Mouse (Mus musculus) frontal cortex, postnatal 10 days (tissue): ENCODE measurements at regions not wholly inside any gene's neighbourhood (a gene's known extent, or its start where the extent isn't known, plus 50 kb on each side); places are given as distances from the start of the nearest gene placed in this dataset.

Source experiments
- DNase-seq, 2 experiments: peaks; one replicate each; pipeline ENCODE4 v3.0.0; 2022; ENCODE audit warnings: low spot score in 2 of 2, mixed read lengths in 1 of 2

DNA sequence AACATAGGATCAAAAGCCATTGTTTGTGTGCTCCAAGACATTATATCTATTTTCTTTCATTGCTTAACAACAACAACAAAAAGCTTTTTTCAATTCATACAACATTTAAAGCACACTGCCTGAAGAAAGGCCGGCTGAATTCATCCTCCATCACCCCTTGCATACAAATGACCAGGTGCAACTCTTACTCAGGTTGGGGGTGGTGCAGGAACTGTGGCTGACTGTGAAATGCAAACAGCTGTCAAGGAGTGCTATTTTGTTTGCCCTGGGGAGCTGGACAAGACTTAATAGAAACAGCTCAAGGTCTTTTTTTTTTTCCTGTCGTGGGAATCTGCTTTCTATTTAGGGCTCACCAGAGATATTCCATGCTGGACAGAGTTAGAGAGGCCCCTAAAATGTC is 406.6 kb upstream of the Cldn34d start:
- DNase-seq = peak; percentile 5

DNA sequence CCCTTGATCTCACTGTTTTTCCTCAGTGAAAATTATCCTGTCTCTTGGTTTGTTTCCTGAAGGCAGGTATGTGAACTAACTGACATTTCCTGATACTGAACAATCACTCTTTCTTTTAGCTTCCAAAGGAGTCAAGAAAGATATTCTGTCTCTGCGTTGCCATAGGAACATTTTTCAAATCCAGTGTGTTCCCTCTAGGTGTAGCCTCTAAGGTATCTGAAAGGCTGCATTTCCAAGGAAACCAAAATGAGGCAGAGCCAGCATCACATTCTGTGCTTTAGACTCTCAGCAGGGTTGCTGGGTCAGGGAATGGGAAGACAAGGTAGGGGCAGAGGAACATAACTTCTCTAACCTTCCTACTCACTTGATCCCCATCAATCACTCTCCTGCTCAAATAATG is 411.2 kb upstream of the Cldn34d start:
- DNase-seq = no peak

DNA sequence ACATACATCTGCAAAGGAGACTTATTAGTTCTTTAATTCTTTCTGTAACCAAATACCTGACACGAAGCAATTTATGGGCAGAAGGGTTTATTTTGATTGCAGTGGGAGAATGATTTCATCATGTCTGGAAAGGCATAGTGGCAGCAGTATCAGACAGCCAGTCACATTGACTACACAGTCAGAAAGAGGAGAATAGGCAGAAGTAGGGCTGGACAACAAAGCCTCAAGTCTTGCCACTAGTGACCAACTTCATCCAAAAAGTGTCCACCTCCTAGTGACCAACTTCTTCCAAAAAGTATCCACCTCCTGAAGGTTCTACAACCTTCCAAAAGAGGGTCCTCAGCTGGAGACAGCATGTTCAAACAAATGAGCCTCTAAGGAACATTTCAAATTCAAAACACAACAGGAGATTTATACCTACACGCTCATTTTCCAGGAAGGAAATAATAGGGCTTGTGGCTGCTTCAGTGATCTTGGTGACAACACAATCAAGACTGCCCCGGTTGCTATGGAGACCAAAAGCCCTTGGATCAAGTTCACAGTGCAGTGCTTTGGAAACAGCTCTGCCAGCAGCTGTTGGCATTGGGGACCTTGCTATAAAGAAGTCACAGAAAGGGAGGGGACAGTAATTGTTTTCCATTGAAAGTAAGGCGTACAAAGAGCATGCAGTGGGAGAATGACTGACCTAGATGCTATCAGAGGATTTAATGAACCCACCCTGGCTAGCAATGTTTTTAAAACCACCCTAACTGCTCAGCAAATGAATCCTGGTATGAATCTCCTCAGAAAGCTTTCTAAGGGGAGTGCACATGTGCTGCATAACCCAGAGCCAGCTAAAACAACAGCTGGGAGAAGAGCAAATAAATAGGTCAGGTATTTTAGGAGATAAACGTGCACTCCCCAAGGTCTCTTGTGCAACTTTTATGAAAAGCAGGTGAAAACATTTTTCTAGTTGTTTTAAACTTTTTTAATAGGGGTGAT is 448.0 kb upstream of the Cldn34d start:
- DNase-seq = peak; percentile 19 to 21

DNA sequence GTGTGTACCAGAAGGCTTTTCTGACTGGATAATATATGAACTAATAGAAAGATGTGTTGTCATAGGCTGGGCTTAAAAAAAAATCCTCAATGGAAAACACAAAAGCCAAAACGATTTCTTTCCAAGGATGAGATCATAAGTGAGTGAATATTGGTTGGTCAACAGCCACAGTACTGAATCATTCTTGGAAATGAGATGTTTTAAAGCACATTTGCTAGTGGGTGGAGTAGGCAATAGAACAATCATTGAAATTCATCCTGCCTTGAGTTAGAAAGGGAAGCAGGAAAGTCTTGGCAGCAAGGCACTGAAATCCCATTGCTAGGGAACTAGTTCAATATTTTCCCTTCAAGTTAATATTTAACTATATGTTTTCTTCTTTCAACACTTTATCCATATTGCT is 449.3 kb upstream of the Cldn34d start:
- no peak for DNase-seq

DNA sequence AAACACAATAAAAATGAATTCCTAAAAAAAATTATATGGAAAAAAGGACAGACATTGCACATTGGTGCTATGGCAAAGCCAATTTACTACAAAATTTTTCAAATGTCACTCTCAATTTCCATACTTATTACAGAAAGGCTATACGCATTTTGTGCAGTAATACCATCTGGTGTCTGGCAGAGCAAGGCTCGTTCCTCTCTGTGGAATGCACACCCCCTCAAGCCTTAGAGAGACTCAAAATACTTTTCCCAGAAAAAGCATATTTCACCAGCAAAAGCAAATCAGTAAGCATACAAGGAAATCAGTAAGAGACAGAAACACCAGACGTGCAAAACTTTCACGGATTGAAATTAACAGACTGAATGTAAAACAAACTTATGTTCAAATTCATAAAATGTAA is 431.0 kb upstream of the Tbl1x start:
- no peak for DNase-seq

DNA sequence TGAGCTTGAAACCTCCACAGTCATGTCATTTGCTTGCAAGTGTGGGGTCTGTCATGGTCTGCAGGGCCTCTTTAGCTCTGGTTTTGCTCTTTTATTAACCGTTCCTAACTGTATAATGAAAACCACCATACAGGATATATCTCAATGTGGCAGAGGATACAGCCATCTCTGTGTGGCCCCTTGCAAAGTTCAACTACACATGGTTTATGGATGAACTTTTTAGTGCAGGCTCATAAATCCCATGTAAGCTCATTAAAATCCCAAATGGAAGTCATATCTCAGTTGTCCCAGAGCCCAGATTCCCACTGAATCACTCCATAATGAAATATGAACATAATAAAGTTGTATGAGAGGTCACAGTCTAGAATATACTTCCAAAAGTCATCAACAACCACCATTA is 428.1 kb upstream of the Tbl1x start:
- no peak for DNase-seq

DNA sequence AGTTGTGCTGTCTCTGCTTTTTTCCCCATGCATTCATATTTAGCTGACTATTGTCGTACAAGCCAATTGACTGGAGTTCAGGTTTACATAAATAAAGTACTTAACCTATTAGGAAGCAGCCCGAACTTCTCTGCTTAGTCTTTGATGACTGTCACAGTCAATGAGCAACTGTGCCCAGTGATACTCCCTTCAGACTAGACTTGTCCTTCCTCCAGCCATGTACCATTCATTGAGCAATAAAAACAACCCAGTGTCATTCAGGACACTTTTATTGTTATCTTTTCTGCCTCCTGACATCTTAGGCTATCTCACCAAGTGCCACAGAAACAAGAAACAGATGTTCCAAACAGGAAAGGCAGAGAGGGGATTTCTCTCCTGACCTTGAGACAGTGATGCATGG is 389.1 kb upstream of the Tbl1x start:
- no peak for DNase-seq
